Mouse (Mus musculus): ENCODE measurements around the gene Snip1. TPM values are rescaled to one million over a fixed set of nuclear protein-coding genes. Genes with fewer than 3 reads are reported as not detected.

Snip1 gene
- 12.6 TPM for polyA plus RNA-seq (2014; fragmentation: Illumina TruSeq; extraction: RNeasy Lipid Tissue Mini Kit (QIAGEN cat#74804); ENCODE audit: low read depth, low replicate concordance)

DNA sequence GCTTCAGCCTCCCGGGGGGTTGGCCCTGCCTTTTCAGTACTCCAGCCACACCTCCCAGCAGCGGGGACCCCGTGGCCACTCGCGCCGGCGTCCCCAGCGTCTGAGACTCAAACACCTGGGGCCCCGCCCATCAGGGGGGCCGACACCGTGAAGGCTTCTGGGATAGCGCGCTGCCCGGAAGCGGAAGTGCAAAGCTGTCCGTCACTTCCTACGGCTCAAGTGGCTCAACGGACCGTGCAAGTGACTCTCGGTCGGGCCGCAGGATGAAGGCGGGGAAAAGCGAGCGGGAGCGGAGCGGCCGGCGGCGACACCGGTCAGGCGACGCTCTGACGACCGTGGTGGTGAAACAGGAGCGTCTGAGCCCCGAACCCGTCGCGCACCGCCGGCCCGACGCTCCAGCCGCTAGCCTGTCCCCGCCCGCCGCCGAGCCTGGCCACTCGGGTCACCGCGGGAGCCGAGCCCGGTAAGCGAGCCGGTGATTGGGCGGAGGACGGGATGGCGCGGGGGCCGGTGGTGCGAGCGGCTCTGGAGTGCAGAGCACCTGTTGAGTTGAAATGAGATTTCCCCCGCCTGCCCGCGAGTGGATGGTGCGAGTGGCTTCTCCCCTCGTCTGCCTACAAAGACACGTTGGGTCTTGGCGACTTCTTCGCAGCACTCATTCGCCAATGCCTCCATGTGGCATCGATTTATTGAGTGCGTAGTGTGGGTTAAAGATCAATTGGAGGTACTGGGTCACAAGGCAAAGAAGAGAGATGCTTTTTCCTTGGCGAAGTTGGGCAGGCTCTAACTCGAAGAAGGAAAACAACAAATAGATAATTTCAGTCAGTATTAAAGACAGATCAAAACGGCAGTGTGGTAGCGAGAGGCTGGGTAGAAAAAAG lies at the start of gene Snip1:
Gene Snip1, plus strand, starts transcription at position 183 of the 881 bp plus-strand sequence.

GRCm38 (mm10) chr4:125065517-125066307 lies 760 bp upstream of the Snip1 start, which contains the start of gene Dnali1:
Gene Dnali1 (minus strand): TSS chr4:125065703.

DNA sequence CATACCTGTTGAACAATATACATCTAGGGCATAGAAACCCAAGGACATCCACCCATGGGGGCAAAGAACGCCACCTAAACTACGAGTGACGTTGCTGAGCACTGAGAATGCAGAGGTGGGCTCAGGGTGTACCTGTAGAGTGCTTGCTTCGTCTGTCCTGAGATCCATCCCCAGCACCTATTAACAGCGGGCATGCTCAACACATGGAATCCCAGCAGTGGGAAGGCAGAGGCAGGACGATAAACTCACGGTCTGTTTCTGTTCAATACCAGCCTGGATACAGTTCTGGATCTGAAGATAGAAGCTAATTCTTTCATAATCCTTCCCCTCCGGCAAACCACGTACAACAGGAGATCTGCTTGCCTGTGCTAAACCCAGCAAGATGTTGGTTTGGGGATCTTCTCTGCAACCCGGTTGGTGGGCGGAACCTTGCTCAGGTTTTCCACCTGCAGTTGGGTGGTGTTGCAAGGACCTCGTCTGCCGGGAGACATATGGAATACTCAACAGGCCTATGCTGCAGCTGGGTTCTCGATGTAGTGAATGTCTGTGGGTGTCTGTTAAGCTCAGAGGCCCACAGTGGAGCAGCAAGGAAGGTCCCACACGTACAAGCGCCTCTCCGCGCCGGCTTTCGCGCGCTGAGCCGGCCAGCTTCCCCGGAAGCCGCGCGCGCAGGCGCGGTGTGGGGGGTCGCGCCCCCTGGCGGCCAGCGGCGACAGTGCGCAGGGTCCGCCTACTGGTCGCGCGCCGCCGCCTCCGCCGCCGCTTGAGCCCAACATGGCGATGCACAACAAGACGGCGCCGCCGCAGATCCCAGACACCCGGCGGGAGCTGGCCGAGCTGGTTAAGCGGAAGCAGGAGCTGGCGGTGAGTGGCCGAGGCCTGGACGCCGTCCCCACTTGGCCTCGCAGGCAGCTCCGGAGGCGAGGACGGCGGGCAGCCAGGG lies 18.2 kb downstream of the Snip1 start, which contains the start of gene Meaf6:
Gene Meaf6, plus strand, starts transcription at position 732 of the 943 bp plus-strand sequence.

Other genes starting within 250 kb of the Snip1 start
- gene Yrdc, start 216.0 kb upstream of the Snip1 start, polyA plus RNA-seq (2014; fragmentation: Illumina TruSeq; extraction: RNeasy Lipid Tissue Mini Kit (QIAGEN cat#74804); ENCODE audit: low read depth, low replicate concordance) = 19.3 TPM
- gene 1110065P20Rik, start 215.5 kb upstream of the Snip1 start, polyA plus RNA-seq (2014; fragmentation: Illumina TruSeq; extraction: RNeasy Lipid Tissue Mini Kit (QIAGEN cat#74804); ENCODE audit: low read depth, low replicate concordance) = 1.7 TPM
- gene Maneal, start 204.5 kb upstream of the Snip1 start, polyA plus RNA-seq (2014; fragmentation: Illumina TruSeq; extraction: RNeasy Lipid Tissue Mini Kit (QIAGEN cat#74804); ENCODE audit: low read depth, low replicate concordance) = not detected
- not detected for gene Epha10, start 185.8 kb upstream of the Snip1 start, polyA plus RNA-seq (2014; fragmentation: Illumina TruSeq; extraction: RNeasy Lipid Tissue Mini Kit (QIAGEN cat#74804); ENCODE audit: low read depth, low replicate concordance)
- 5.0 TPM for gene 9930104L06Rik, start 129.6 kb upstream of the Snip1 start, polyA plus RNA-seq (2014; fragmentation: Illumina TruSeq; extraction: RNeasy Lipid Tissue Mini Kit (QIAGEN cat#74804); ENCODE audit: low read depth, low replicate concordance)
- 1.3 TPM for gene Cdca8, start 127.4 kb upstream of the Snip1 start, polyA plus RNA-seq (2014; fragmentation: Illumina TruSeq; extraction: RNeasy Lipid Tissue Mini Kit (QIAGEN cat#74804); ENCODE audit: low read depth, low replicate concordance)
- gene Rspo1, start 80.2 kb upstream of the Snip1 start, polyA plus RNA-seq (2014; fragmentation: Illumina TruSeq; extraction: RNeasy Lipid Tissue Mini Kit (QIAGEN cat#74804); ENCODE audit: low read depth, low replicate concordance) = 0.57 TPM
- 44.1 TPM for gene Gnl2, start 50.1 kb upstream of the Snip1 start, polyA plus RNA-seq (2014; fragmentation: Illumina TruSeq; extraction: RNeasy Lipid Tissue Mini Kit (QIAGEN cat#74804); ENCODE audit: low read depth, low replicate concordance)
- gene Dnali1, start 969 bp upstream of the Snip1 start, polyA plus RNA-seq (2014; fragmentation: Illumina TruSeq; extraction: RNeasy Lipid Tissue Mini Kit (QIAGEN cat#74804); ENCODE audit: low read depth, low replicate concordance) = 0.20 TPM
- 14.2 TPM for gene Meaf6, start 18.5 kb downstream of the Snip1 start, polyA plus RNA-seq (2014; fragmentation: Illumina TruSeq; extraction: RNeasy Lipid Tissue Mini Kit (QIAGEN cat#74804); ENCODE audit: low read depth, low replicate concordance)
- gene Zc3h12a, start 61.2 kb downstream of the Snip1 start, polyA plus RNA-seq (2014; fragmentation: Illumina TruSeq; extraction: RNeasy Lipid Tissue Mini Kit (QIAGEN cat#74804); ENCODE audit: low read depth, low replicate concordance) = not detected

Data from kidney, adult 10 weeks (tissue).